Mouse (Mus musculus): ENCODE measurements around the gene Ubald2. TPM values are rescaled to one million over a fixed set of nuclear protein-coding genes. Genes with fewer than 3 reads are reported as not detected.

The Ubald2 gene
- polyA plus RNA-seq, 1 experiment from 2014 or later = 60.2 TPM

DNA sequence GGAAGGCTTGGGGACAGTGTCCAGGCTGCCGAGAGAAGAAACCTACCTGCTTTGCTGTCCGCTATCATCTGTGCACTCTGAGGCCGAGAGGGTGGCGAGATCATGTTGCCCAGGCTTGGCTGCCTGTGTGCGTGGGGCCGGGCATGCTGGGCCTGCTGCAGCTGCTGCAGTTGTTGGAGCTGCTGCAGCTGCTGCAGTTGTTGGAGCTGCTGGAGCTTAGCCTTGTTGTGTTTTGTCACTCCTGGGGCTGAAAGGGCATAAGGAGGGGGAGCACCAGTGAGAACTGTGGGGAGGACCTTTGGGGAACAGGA lies 8.9 kb downstream of the Ubald2 start:
- TF ChIP-seq CTCF (IDR thresholded peaks at IDR 0.05; ENCODE audit: low read depth) = no peak
- ATAC-seq = no peak
- H3K36me3 ChIP-seq (ENCODE audit: control insufficient read depth, insufficient read depth) = peaks cover 11% of the 10 kb centered on the region
- no peak overlapping the region for H3K4me3 ChIP-seq (ENCODE audit: low read depth, low read length)
- H3K27me3 ChIP-seq (replicated peaks; ENCODE audit: control insufficient read depth, insufficient read depth, low read length) = no peaks in the 10 kb centered on the region; the same call in 1 of the 2 replicates
- H3K9me3 ChIP-seq (ENCODE audit: control insufficient read depth) = no peaks in the 10 kb centered on the region
- 77% methylated on average over 6 of the region's 6 CpGs for WGBS
- H3K4me1 ChIP-seq (replicated peaks; ENCODE audit: control insufficient read depth, insufficient read depth, low read length) = no peaks in the 10 kb centered on the region
- H3K9ac ChIP-seq (ENCODE audit: low read depth, low read length) = no peak overlapping the region
- no peak overlapping the region for H3K4me2 ChIP-seq (replicated peaks; ENCODE audit: low read depth)
- no peak overlapping the region for H3K27ac ChIP-seq (ENCODE audit: low read depth, low read length)

DNA sequence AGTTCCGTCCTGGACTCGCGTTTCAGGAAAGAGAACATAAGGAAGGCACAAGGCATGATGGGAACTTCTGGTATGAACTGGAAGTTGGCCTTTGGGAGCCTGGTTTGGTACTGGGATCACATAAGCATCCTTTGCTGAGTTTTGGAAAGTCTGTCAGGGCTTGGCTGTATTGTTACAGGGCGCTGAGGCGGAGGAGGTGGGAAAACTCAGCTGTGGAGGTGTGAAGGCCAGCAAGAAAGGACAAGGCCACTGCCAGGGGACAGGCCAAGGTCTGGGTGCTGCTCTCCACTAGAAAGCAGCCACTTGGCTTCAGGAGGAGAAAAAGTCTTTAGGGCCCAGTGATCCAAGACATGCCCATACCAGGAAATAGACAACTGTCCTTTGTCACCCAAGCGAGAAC lies 9.4 kb downstream of the Ubald2 start:
- Histone ChIP-seq H3K4me1 (replicated peaks; ENCODE audit: control insufficient read depth, insufficient read depth, low read length) (no peaks in the 10 kb centered on the region), H3K4me3 (ENCODE audit: low read depth, low read length) (no peak overlapping the region), H3K27me3 (replicated peaks; ENCODE audit: control insufficient read depth, insufficient read depth, low read length) (no peaks in the 10 kb centered on the region; the same call in 1 of the 2 replicates), H3K27ac (ENCODE audit: low read depth, low read length) (no peak overlapping the region), H3K4me2 (replicated peaks; ENCODE audit: low read depth) (no peak overlapping the region), H3K36me3 (ENCODE audit: control insufficient read depth, insufficient read depth) (peaks cover 10% of the 10 kb centered on the region), H3K9me3 (ENCODE audit: control insufficient read depth) (no peaks in the 10 kb centered on the region), H3K9ac (ENCODE audit: low read depth, low read length) (no peak overlapping the region)
- no peak for TF ChIP-seq CTCF (IDR thresholded peaks at IDR 0.05; ENCODE audit: low read depth)
- no peak for ATAC-seq
- 91% methylated on average over 6 of the region's 6 CpGs for WGBS

DNA sequence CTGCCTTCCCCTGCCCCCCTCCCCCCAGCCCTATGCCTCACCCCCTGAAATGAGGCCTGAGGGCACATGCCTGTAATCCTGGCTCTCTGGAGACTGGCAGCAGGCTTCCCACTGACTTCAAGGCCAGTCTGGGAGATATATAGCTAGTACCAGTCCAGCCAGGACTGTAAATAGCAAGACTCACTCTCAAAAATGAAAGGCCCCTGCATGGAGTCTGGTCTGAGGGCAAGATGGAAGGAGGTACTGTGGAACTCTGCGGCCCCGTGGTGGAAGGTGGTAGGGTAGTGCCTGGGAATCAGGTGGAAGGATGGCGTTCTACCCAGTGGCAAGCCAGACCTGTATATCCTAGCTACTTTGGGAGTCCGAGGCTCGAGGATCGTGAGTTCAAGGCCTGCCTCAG lies 10.0 kb downstream of the Ubald2 start:
- Histone ChIP-seq H3K4me3 (ENCODE audit: low read depth, low read length) (no peak overlapping the region), H3K9me3 (ENCODE audit: control insufficient read depth) (no peaks in the 10 kb centered on the region), H3K9ac (ENCODE audit: low read depth, low read length) (no peak overlapping the region), H3K27me3 (replicated peaks; ENCODE audit: control insufficient read depth, insufficient read depth, low read length) (no peaks in the 10 kb centered on the region; the same call in 1 of the 2 replicates), H3K36me3 (ENCODE audit: control insufficient read depth, insufficient read depth) (peaks cover 9% of the 10 kb centered on the region), H3K27ac (ENCODE audit: low read depth, low read length) (no peak overlapping the region), H3K4me2 (replicated peaks; ENCODE audit: low read depth) (no peak overlapping the region), H3K4me1 (replicated peaks; ENCODE audit: control insufficient read depth, insufficient read depth, low read length) (no peaks in the 10 kb centered on the region)
- no peak for TF ChIP-seq CTCF (IDR thresholded peaks at IDR 0.05; ENCODE audit: low read depth)
- 95% methylated on average over 6 of the region's 6 CpGs for WGBS
- ATAC-seq = no peak

DNA sequence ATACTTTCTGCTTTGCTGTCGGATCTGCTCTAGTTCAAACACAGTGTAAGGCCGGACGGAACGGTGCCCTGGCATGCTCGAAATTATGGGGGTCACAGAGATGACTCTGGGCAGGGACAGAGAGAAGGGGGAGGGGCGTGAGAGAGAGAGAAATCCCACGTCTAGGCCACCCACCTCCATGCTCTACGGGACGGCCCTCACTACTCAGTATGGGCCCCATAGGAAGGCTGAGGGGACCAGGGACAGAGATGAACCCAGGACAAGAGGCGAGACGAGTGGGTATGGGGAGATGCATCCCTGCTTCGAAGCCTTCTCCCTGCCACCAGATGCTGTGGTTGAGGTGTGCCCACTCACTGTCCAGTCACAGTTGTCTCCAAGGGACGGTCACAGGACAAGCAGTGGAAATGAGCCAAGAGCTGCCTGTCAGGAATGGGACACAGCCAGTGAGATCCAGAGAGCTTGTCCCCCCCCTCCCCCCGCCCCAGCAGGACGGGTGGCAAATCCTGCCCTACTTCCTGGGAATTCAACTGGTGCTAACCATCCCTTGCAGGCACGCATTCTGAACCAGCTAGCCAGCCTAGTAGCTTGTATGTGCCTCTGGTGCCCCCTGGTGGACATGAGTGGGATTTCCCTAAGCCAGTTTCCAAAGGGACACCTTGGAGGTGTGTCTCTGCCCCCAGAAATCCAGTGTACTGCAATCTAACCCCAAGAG lies 11.9 kb downstream of the Ubald2 start:
- no peak overlapping the region for H3K4me3 ChIP-seq (ENCODE audit: low read depth, low read length)
- peak; percentile 99 for TF ChIP-seq CTCF (IDR thresholded peaks at IDR 0.05; ENCODE audit: low read depth)

DNA sequence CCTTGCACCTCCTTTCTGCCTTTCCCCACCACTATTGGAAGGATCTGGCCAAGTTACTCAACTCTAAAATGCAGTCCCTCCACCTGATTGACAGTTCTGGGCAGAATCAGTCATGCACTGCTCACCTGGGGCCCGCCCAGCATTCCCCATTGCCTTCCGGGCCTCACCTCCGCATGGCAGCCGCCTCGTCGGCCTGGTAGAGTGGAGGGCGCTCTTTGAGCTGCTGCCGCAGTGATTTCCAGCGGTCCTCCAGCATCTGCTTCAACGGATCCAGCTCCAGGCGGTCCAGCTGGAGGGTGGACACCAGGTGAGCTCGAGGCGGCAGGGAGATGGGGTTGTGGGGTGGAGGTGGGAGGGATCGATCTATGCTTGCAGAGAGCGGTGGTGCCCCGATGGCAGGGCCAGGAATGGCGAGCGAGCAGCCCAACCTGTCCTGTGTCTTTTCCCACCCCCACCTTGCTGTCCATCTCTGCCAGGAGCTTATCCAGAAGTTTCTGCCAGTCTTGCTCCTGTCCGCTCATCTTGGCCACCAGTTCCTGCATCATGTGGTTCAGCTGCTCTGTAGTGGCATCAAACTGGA lies 12.5 kb downstream of the Ubald2 start:
- no peaks in the 10 kb centered on the region; the same call in 1 of the 2 replicates for H3K27me3 ChIP-seq (replicated peaks; ENCODE audit: control insufficient read depth, insufficient read depth, low read length)
- no peaks in the 10 kb centered on the region for H3K4me1 ChIP-seq (replicated peaks; ENCODE audit: control insufficient read depth, insufficient read depth, low read length)
- WGBS = 16% methylated on average over 19 of the region's 19 CpGs
- H3K9ac ChIP-seq (ENCODE audit: low read depth, low read length) = no peak overlapping the region
- no peak overlapping the region for H3K4me3 ChIP-seq (ENCODE audit: low read depth, low read length)
- H3K27ac ChIP-seq (ENCODE audit: low read depth, low read length) = no peak overlapping the region
- no peaks in the 10 kb centered on the region for H3K9me3 ChIP-seq (ENCODE audit: control insufficient read depth)
- ATAC-seq = peak; percentile 54
- H3K4me2 ChIP-seq (replicated peaks; ENCODE audit: low read depth) = peak overlapping the region; percentile 51
- TF ChIP-seq CTCF (IDR thresholded peaks at IDR 0.05; ENCODE audit: low read depth) = no peak
- no peaks in the 10 kb centered on the region for H3K36me3 ChIP-seq (ENCODE audit: control insufficient read depth, insufficient read depth)

More for the DNA sequence above, 11.9 kb downstream of the Ubald2 start:
- no peak overlapping the region for H3K9ac ChIP-seq (ENCODE audit: low read depth, low read length)
- peak; percentile 59 for ATAC-seq
- H3K9me3 ChIP-seq (ENCODE audit: control insufficient read depth) = no peaks in the 10 kb centered on the region
- no peaks in the 10 kb centered on the region; the same call in 1 of the 2 replicates for H3K27me3 ChIP-seq (replicated peaks; ENCODE audit: control insufficient read depth, insufficient read depth, low read length)
- no peaks in the 10 kb centered on the region for H3K36me3 ChIP-seq (ENCODE audit: control insufficient read depth, insufficient read depth)
- H3K4me2 ChIP-seq (replicated peaks; ENCODE audit: low read depth) = peak overlapping the region; percentile 51
- WGBS = 34% methylated on average over 16 of the region's 16 CpGs
- no peak overlapping the region for H3K27ac ChIP-seq (ENCODE audit: low read depth, low read length)
- no peaks in the 10 kb centered on the region for H3K4me1 ChIP-seq (replicated peaks; ENCODE audit: control insufficient read depth, insufficient read depth, low read length)

DNA sequence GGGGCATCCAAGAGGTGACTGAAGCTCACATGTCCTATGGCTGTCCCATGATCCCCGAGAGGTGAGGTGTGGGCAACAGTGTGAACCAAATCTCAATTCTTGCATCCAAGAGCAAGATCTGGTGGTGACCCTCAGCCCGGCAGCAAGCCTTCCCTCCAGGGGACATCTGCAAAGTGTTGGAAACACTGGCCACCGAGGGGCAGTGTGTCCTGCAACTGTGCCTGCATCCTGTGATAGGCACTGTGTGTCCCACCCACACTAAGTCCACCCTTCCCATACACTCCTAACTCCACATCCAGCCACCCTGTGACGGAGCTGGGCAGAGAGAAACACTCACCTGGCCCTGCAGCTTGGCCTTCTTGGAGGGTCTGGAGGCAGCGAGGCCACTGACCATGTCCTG lies 13.9 kb downstream of the Ubald2 start:
- Histone ChIP-seq H3K4me3 (ENCODE audit: low read depth, low read length) (no peak overlapping the region), H3K9me3 (ENCODE audit: control insufficient read depth) (no peaks in the 10 kb centered on the region), H3K4me1 (replicated peaks; ENCODE audit: control insufficient read depth, insufficient read depth, low read length) (no peaks in the 10 kb centered on the region), H3K4me2 (replicated peaks; ENCODE audit: low read depth) (no peak overlapping the region), H3K9ac (ENCODE audit: low read depth, low read length) (no peak overlapping the region), H3K27ac (ENCODE audit: low read depth, low read length) (no peak overlapping the region), H3K36me3 (ENCODE audit: control insufficient read depth, insufficient read depth) (no peaks in the 10 kb centered on the region), H3K27me3 (replicated peaks; ENCODE audit: control insufficient read depth, insufficient read depth, low read length) (no peaks in the 10 kb centered on the region; the same call in 1 of the 2 replicates)
- no peak for ATAC-seq
- peak; percentile 52 for TF ChIP-seq CTCF (IDR thresholded peaks at IDR 0.05; ENCODE audit: low read depth)
- 78% methylated on average over 5 of the region's 5 CpGs for WGBS
